Mouse (Mus musculus) lung, postnatal 0 days (tissue): ENCODE results near the gene Smarcal1.

ENCODE experiments used
- CTCF ChIP-seq: IDR thresholded peaks from 2 replicates; pipeline ENCODE4 v1.5.1; 2016; ENCODE audit warnings: antibody characterized with exemption, mild to moderate bottlenecking
- EP300 ChIP-seq: IDR thresholded peaks from 2 replicates; pipeline ENCODE4 v1.6.1; 2016; ENCODE audit warnings: antibody characterized with exemption, mild to moderate bottlenecking, control low read depth

DNA sequence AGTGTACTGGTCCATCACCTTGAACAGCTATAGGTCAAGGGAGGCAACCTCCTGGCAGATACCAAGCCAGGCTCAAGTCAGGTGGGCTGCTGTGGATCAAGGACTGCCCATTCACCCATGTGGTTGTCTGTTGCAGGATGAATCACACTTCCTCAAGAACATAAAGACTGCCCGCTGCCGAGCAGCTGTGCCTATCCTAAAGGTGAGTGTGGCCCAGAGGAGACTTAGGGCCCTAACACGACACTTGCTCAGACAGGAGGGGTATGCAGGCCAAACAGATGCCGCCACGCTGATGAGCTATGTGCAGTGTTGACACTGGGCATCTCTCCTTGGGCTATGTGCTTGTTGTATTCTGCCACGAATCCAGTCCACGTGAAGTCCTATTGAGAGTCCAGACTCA lies 18.2 kb downstream of the Smarcal1 start:
- TF ChIP-seq CTCF (no peak), EP300 (no peak)
